Mouse (Mus musculus): ENCODE data around the gene Grap. TPM values are rescaled to one million over a fixed set of nuclear protein-coding genes. Genes with fewer than 3 reads are reported as not detected.

The Grap gene
- polyA plus RNA-seq, 1 experiment from 2014 or later = 4.9 TPM

GRCm38 (mm10) chr11:61650470-61651265 is 2.4 kb upstream of the Grap start:
- Histone ChIP-seq H3K4me1 (replicated peaks; ENCODE audit: control insufficient read depth, insufficient read depth) (no peaks in the 10 kb centered on the region), H3K9me3 (ENCODE audit: control insufficient read depth, low read length) (no peaks in the 10 kb centered on the region), H3K9ac (ENCODE audit: low read length) (no peak overlapping the region), H3K27me3 (ENCODE audit: control insufficient read depth, insufficient read depth, low read length) (no peaks in the 10 kb centered on the region), H3K4me2 (replicated peaks; ENCODE audit: low read depth) (no peak overlapping the region), H3K27ac (replicated peaks) (no peak overlapping the region), H3K4me3 (ENCODE audit: low read depth, low read length) (no peak overlapping the region), H3K36me3 (ENCODE audit: control insufficient read depth, insufficient read depth, low read length) (no peaks in the 10 kb centered on the region)
- TF ChIP-seq EP300 (optimal IDR thresholded peaks at IDR 0.05) = no peak
- no peak for TF ChIP-seq CTCF (IDR thresholded peaks at IDR 0.05; ENCODE audit: low read depth)
- 81% methylated on average over 9 of the region's 9 CpGs for whole genome bisulfite sequencing
- no peak for ATAC-seq (ENCODE audit: low FRiP score, low TSS enrichment)
- no peak for DNase-seq (ENCODE audit: low spot score)

GRCm38 (mm10) chr11:61652216-61652615 is 849 bp upstream of the Grap start:
- H3K27me3 ChIP-seq (ENCODE audit: control insufficient read depth, insufficient read depth, low read length) = no peaks in the 10 kb centered on the region
- H3K9ac ChIP-seq (ENCODE audit: low read length) = no peak overlapping the region
- ATAC-seq (ENCODE audit: low FRiP score, low TSS enrichment) = no peak
- H3K9me3 ChIP-seq (ENCODE audit: control insufficient read depth, low read length) = no peaks in the 10 kb centered on the region
- H3K4me2 ChIP-seq (replicated peaks; ENCODE audit: low read depth) = no peak overlapping the region
- no peaks in the 10 kb centered on the region for H3K36me3 ChIP-seq (ENCODE audit: control insufficient read depth, insufficient read depth, low read length)
- no peak overlapping the region for H3K4me3 ChIP-seq (ENCODE audit: low read depth, low read length)
- TF ChIP-seq CTCF (IDR thresholded peaks at IDR 0.05; ENCODE audit: low read depth) (no peak), EP300 (optimal IDR thresholded peaks at IDR 0.05) (no peak)
- DNase-seq (ENCODE audit: low spot score) = no peak
- no peak overlapping the region for H3K27ac ChIP-seq (replicated peaks)
- no peaks in the 10 kb centered on the region for H3K4me1 ChIP-seq (replicated peaks; ENCODE audit: control insufficient read depth, insufficient read depth)
- 87% methylated on average over 5 of the region's 5 CpGs for WGBS

GRCm38 (mm10) chr11:61653568-61653967 is 503 bp downstream of the Grap start:
- no peak for DNase-seq (ENCODE audit: low spot score)
- no peaks in the 10 kb centered on the region for H3K36me3 ChIP-seq (ENCODE audit: control insufficient read depth, insufficient read depth, low read length)
- H3K27me3 ChIP-seq (ENCODE audit: control insufficient read depth, insufficient read depth, low read length) = no peaks in the 10 kb centered on the region
- no peak overlapping the region for H3K9ac ChIP-seq (ENCODE audit: low read length)
- TF ChIP-seq EP300 (optimal IDR thresholded peaks at IDR 0.05) (no peak), CTCF (IDR thresholded peaks at IDR 0.05; ENCODE audit: low read depth) (no peak)
- no peak overlapping the region for H3K27ac ChIP-seq (replicated peaks)
- H3K4me1 ChIP-seq (replicated peaks; ENCODE audit: control insufficient read depth, insufficient read depth) = no peaks in the 10 kb centered on the region
- no peak overlapping the region; the same call in 1 of the 2 replicates for H3K4me2 ChIP-seq (replicated peaks; ENCODE audit: low read depth)
- no peaks in the 10 kb centered on the region for H3K9me3 ChIP-seq (ENCODE audit: control insufficient read depth, low read length)
- ATAC-seq (ENCODE audit: low FRiP score, low TSS enrichment) = no peak
- no peak overlapping the region for H3K4me3 ChIP-seq (ENCODE audit: low read depth, low read length)
- 53% methylated on average over 2 of the region's 2 CpGs for WGBS

- ATAC-seq (ENCODE audit: low FRiP score, low TSS enrichment) (no peak), DNase-seq (ENCODE audit: low spot score) (no peak)
- TF ChIP-seq EP300 (optimal IDR thresholded peaks at IDR 0.05) (no peak), CTCF (IDR thresholded peaks at IDR 0.05; ENCODE audit: low read depth) (no peak)
- no peak overlapping the region for H3K27ac ChIP-seq (replicated peaks)
- no peaks in the 10 kb centered on the region for H3K36me3 ChIP-seq (ENCODE audit: control insufficient read depth, insufficient read depth, low read length)
- H3K4me1 ChIP-seq (replicated peaks; ENCODE audit: control insufficient read depth, insufficient read depth) = no peaks in the 10 kb centered on the region
- H3K4me3 ChIP-seq (ENCODE audit: low read depth, low read length) = no peak overlapping the region
- H3K9ac ChIP-seq (ENCODE audit: low read length) = no peak overlapping the region
- no peaks in the 10 kb centered on the region for H3K27me3 ChIP-seq (ENCODE audit: control insufficient read depth, insufficient read depth, low read length)
- no peak overlapping the region for H3K4me2 ChIP-seq (replicated peaks; ENCODE audit: low read depth)
- WGBS = 85% methylated on average over 4 of the region's 4 CpGs
- H3K9me3 ChIP-seq (ENCODE audit: control insufficient read depth, low read length) = no peaks in the 10 kb centered on the region
These were observed 1.8 kb downstream of the Grap start for GRCm38 (mm10) chr11:61654786-61655311.

- no peak overlapping the region for H3K4me2 ChIP-seq (replicated peaks; ENCODE audit: low read depth)
- H3K27me3 ChIP-seq (ENCODE audit: control insufficient read depth, insufficient read depth, low read length) = no peaks in the 10 kb centered on the region
- no peaks in the 10 kb centered on the region for H3K4me1 ChIP-seq (replicated peaks; ENCODE audit: control insufficient read depth, insufficient read depth)
- no peaks in the 10 kb centered on the region for H3K36me3 ChIP-seq (ENCODE audit: control insufficient read depth, insufficient read depth, low read length)
- H3K27ac ChIP-seq (replicated peaks) = no peak overlapping the region
- no peak for ATAC-seq (ENCODE audit: low FRiP score, low TSS enrichment)
- no peaks in the 10 kb centered on the region for H3K9me3 ChIP-seq (ENCODE audit: control insufficient read depth, low read length)
- H3K9ac ChIP-seq (ENCODE audit: low read length) = no peak overlapping the region
- TF ChIP-seq CTCF (IDR thresholded peaks at IDR 0.05; ENCODE audit: low read depth) (no peak), EP300 (optimal IDR thresholded peaks at IDR 0.05) (no peak)
- WGBS = 63% methylated on average over 4 of the region's 4 CpGs
- H3K4me3 ChIP-seq (ENCODE audit: low read depth, low read length) = no peak overlapping the region
- DNase-seq (ENCODE audit: low spot score) = no peak
These were observed 2.6 kb downstream of the Grap start for GRCm38 (mm10) chr11:61655649-61656048.

- TF ChIP-seq EP300 (optimal IDR thresholded peaks at IDR 0.05) = no peak
- TF ChIP-seq CTCF (IDR thresholded peaks at IDR 0.05; ENCODE audit: low read depth) = no peak
- no peak overlapping the region for H3K4me3 ChIP-seq (ENCODE audit: low read depth, low read length)
- H3K4me2 ChIP-seq (replicated peaks; ENCODE audit: low read depth) = no peak overlapping the region
- no peak overlapping the region for H3K9ac ChIP-seq (ENCODE audit: low read length)
- DNase-seq (ENCODE audit: low spot score) (no peak), ATAC-seq (ENCODE audit: low FRiP score, low TSS enrichment) (no peak)
- no peak overlapping the region for H3K27ac ChIP-seq (replicated peaks)
- WGBS = 55% methylated on average over 6 of the region's 6 CpGs
- no peaks in the 10 kb centered on the region for H3K9me3 ChIP-seq (ENCODE audit: control insufficient read depth, low read length)
- no peaks in the 10 kb centered on the region for H3K4me1 ChIP-seq (replicated peaks; ENCODE audit: control insufficient read depth, insufficient read depth)
- no peaks in the 10 kb centered on the region for H3K36me3 ChIP-seq (ENCODE audit: control insufficient read depth, insufficient read depth, low read length)
- no peaks in the 10 kb centered on the region for H3K27me3 ChIP-seq (ENCODE audit: control insufficient read depth, insufficient read depth, low read length)
These were observed 3.2 kb downstream of the Grap start for GRCm38 (mm10) chr11:61656148-61656850.
